Mouse (Mus musculus) monocyte, adult 2 months (primary cell): ENCODE measurements around the gene Prdm5.

Experiments
- DNase-seq, 2 experiments: peaks; one replicate each; pipeline ENCODE4 v3.0.0; 2022; ENCODE audit warnings: low spot score in 2 of 2, low read depth in 1 of 2

The Prdm5 gene

GRCm38 (mm10) chr6:65778861-65779688, at the start of gene Prdm5:
Gene Prdm5, plus strand, starts transcription at chr6:65778988.
- DNase-seq: no peak

DNA sequence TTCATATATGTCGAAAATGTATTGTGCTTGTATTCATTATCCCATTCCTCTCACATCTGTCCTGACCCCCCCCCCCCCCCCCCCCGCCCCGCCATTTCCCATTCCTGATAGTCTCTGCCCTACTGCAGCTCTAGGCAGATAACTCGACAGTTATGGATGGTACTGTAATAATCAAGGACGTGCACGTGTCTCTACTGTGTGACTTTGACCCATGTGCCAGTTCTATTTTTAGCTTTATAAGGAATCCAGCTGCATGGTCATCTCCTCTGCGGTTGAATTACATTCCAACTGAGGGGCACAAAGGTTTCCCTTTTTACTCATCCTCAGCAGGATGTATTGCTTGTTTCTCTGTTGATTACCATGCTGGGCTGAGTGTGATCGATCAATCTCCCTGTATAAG, 39.3 kb upstream of the Prdm5 start:
- DNase-seq: no peak

DNA sequence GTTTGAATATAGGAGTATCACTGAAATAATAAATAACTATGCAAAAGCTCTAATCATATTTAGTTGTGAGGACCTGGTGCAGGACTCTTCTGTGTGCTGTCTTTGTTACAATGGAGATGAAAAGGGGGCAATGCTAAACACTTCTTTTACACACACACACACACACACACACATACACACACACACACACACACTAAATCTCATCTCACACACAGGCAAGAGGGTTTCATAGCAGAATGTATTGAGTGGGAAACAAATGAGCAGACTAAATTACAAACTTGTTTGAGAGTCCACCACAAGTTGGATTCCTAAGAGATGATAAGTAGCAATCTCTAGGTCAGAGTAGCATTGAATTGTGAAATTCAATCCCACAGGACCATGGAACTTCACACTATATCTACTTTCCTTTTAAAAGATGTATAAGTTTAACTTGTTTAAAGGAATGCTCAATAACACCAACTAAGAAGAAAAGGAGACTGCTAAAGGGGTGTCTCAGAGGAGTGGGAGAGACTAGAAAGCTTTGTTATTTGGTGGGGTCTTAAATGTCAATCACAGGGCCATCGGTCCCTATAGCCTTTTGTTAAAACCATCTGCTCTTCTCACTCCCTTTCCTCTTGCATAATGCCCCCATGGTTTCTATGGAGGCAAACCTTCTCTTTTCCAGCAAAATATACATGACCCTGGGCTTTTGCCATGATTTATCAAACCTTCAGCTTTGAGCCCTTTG, 35.5 kb upstream of the Prdm5 start:
- no peak for DNase-seq

DNA sequence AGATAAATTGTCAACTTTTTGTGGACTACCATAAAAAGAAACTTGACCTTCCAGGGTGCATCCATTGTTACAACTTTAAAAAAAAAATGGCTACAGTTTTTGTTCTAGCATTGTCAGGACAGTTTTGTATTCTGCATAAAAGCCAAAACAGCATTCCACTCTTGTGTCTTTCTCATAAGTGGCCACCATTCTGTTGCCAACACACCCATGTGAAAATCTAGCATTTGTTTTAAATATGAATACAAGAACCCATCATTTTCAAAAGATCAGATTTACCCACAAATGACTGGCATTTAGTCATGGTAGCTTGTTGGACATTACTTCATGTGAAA, 35.0 kb upstream of the Prdm5 start:
- DNase-seq: no peak

- DNase-seq: no peak
These were observed 20.6 kb upstream of the Prdm5 start for GRCm38 (mm10) chr6:65758214-65758613.

- DNase-seq: no peak
These were observed 19.6 kb upstream of the Prdm5 start for GRCm38 (mm10) chr6:65759174-65759573.

DNA sequence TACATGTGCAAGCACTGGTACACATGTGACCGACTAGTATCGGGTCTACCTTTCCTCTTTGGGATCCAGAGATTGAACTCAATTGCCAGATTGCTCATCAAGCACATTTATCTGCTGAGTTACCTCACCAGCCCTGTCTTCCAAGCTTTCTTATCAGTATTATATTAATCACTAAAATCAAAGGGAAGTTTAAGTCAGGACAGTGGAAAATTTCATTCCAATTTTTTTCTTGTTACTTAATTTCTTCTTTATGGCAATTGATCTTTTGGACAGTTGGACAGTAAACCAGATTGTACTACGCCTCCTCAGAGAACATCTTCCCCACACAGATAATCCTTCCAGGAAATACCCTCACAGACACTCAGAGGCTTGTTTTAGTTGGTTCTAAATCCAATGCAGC, 18.7 kb upstream of the Prdm5 start:
- DNase-seq: no peak

- no peak for DNase-seq
These were observed 14.3 kb upstream of the Prdm5 start for GRCm38 (mm10) chr6:65764459-65764858.

DNA sequence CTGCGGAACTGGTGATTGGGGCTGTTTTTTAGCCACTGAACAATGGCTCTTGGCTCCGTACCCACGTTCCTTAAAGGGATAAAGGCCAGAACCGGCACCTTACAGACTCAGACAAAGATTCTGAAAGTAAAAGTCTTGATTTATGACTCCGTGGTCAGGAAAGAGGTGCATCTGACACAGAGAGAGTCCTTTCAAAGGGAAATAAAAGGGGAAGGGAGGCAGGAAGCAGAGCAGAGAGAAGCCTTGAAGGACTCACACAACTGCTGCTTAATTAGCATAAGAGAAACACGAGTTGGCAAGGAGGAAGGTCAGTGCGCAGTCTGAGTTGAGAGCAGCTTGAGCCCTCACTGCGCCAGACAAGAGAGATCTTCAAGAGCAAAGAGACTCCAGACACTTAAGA, 13.7 kb upstream of the Prdm5 start:
- DNase-seq: no peak

- no peak for DNase-seq
These were observed 12.9 kb upstream of the Prdm5 start for GRCm38 (mm10) chr6:65765752-65766397.

DNA sequence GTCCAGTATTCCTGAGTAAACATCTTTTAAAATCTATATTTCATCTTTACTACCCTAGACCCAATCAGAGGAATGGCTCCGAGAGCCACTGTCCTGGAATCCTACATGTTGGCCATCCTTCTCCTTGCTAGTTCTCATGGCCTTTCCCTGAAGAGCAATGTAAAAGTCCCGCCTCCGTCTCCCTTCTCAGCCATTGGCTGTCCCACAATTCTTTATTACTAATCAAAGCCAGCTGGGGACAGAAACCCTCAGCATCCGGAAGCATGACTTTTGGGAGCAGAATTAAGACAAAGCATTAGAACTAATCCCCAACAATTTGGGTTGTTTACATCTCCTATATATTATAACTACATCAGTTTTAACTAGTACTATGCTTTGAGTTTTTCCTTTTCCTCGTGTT, 10.9 kb upstream of the Prdm5 start:
- no peak for DNase-seq

DNA sequence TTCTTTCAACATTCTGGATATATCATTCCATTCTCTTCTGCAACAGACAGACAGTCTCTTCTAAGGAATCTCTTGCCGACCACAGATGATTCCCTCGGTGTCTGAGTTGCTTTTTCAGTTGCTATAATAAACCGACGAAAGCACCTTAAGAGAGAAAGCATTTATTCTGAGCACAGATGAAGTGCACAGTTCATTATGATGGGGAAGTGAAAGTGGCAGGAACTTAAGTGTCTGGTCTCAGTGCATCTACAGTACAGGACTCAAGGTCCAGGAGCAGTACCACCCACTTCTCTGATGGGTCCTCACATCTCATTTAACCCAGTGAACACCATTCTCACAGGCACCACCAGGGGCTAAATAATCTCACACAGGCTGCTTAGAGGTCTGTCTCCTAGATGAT, 5.2 kb upstream of the Prdm5 start:
- DNase-seq: no peak

GRCm38 (mm10) chr6:65779689-65780233, 973 bp downstream of the Prdm5 start:
- DNase-seq: no peak

DNA sequence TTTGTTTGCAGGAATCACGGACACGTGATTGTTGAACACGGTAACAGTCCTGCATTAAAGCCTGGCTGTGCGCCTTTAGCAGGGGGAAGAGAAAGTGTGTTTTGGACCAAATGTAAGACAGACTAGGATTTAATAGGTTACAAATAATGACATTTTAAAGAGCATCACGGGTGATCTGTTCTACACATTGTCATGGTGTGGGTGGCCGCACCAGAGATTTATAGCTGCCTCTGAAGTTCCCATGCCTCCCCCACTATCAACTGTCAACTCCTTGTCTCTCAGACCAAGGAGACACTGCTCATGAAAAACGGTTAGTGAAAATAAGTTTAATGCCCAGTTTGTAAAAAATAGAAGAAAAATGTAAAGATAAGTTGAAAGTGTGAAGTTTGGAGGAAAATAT, 2.7 kb downstream of the Prdm5 start:
- DNase-seq: no peak

- no peak for DNase-seq
These were observed 4.9 kb downstream of the Prdm5 start for GRCm38 (mm10) chr6:65783670-65784069.

DNA sequence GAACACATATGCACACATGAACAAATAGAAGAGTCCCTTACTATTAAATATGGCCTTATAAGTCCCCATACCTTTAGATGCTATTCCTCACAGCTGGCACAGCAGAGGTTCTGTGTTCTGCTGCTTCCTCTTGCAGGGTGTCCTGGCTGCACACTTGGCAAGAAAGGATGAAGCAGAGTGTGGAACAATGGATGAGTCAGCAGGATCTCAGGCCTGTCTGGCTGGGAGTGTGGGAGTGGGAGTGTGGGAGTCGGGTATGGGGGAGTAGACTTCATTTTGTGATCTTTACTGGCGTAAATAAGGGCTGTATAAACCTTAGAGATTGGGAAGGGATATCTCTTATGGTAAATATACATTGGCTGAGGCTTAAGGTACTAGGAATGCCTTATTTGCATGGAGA, 14.1 kb downstream of the Prdm5 start:
- no peak for DNase-seq

DNA sequence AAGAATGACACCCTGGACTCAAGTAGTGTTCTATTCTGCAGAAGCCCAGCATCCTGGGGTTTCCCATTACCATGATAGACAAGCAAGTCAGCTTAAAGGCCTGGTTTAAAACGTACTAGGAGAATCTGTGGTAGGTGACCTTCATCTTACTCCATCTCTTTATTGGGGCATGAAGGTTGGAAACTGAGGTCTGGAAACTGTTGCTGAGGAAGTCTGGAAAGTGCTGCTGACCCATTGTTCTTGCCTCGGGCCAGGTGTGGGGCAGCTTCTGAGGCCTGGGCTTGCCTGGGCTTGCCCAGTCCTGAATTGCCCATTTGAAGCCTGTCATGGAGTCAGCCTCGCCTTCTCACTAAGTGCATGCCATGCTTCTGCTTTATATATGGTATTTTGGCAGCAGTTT, 17.8 kb downstream of the Prdm5 start:
- no peak for DNase-seq

DNA sequence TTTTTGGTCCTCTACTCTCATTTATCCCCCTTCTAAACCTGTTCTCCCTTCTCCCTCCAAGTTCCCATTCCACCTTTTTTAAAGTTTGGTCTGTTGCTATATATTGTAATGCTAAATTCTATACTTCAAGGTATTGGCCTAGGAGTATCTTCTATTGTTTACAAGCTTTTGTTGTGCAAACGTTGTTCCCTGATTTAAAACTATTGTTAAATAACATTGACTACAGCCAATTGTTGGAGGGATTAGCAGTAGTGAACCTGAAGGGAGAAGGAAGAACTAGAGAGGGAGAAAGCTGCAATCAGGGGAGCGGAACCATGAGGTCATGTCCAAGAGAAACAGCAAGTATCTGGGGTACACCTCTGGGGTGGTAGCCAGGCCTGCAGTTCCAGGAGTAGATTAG, 18.5 kb downstream of the Prdm5 start:
- DNase-seq: no peak

DNA sequence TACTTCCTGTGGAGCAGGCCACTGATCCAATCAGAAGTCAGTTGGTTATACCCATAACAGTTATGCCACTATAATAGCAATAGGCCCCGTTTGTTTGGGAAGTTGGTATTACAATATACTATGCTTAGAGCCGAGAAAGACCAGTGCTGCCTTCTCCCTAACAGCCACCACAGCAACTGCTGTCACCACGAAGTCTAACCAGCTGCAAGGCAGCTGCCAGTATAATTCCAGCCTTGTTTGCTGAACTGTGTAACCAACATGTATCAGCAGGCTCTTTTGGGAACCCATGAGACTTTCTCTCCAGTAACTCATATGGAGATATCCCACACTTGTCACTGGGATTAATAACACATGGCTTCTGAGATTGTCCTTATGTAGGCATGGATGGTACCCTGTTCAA, 19.6 kb downstream of the Prdm5 start:
- no peak for DNase-seq

DNA sequence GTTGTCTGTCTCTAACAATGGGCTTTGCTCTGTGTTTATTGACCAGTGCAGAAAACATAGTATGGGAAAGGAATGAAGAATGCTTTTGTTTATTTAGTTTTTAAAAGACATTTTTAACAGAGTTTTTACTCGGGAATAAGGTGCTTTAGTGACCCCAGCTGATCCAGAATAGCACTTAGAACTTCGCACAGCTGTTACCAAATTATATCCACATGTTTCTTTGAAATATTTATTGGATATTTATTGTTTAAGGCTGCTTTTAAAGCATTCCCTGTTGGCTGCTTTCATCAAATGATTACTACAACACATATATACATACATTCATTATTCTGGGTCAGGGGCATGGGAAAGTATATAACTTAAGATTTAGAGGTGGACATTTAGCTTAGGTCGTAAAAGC, 32.9 kb downstream of the Prdm5 start:
- no peak for DNase-seq

- DNase-seq: no peak
These were observed 39.4 kb downstream of the Prdm5 start for GRCm38 (mm10) chr6:65818039-65818747.
